Mouse (Mus musculus): Measurements from ENCODE around the gene Gpr61.

The Gpr61 gene

GRCm38 (mm10) chr3:108178756-108179715 lies 24.4 kb upstream of the Gpr61 start:
- in situ Hi-C loops (cut with MboI, MseI), result no loop called here

- in situ Hi-C loops (cut with MboI, MseI), result no loop called here
These were observed 20.2 kb upstream of the Gpr61 start for GRCm38 (mm10) chr3:108174672-108175531.

GRCm38 (mm10) chr3:108169199-108169598 lies 14.5 kb upstream of the Gpr61 start:
- in situ Hi-C loops (cut with MboI, MseI), result loop anchor here in 1 of 2 experiments (5.0 kb wide), 1 partner anchor 78 kb away; no protein-coding TSS in a partner anchor

GRCm38 (mm10) chr3:108167499-108167898 lies 12.8 kb upstream of the Gpr61 start:
- in situ Hi-C loops (cut with MboI, MseI), result loop anchor here in 1 of 2 experiments (5.0 kb wide), 1 partner anchor 80 kb away; no protein-coding TSS in a partner anchor

- in situ Hi-C loops (cut with MboI, MseI), result loop anchor here in 1 of 2 experiments (5.0 kb wide), 1 partner anchor 81 kb away; no protein-coding TSS in a partner anchor
These were observed 12.0 kb upstream of the Gpr61 start for GRCm38 (mm10) chr3:108166486-108167211.

GRCm38 (mm10) chr3:108165532-108166315 lies 11.0 kb upstream of the Gpr61 start:
- in situ Hi-C loops (cut with MboI, MseI), result loop anchor here in 1 of 2 experiments (5.0 kb wide), 1 partner anchor 82 kb away; no protein-coding TSS in a partner anchor

GRCm38 (mm10) chr3:108164807-108165206 lies 10.1 kb upstream of the Gpr61 start:
- in situ Hi-C loops (cut with MboI, MseI), result loop anchor here (5.0 kb wide), 2 partner anchors 82 to 232 kb away; no protein-coding TSS in a partner anchor

GRCm38 (mm10) chr3:108164091-108164490 lies 9.4 kb upstream of the Gpr61 start:
- in situ Hi-C loops (cut with MboI, MseI), result loop anchor here in 1 of 2 experiments (5.0 kb wide), 1 partner anchor 233 kb away; no protein-coding TSS in a partner anchor

GRCm38 (mm10) chr3:108158383-108159037 lies 3.8 kb upstream of the Gpr61 start:
- in situ Hi-C loops (cut with MboI, MseI), result loop anchor here in 1 of 2 experiments (10.0 kb wide), 1 partner anchor 214 kb away; the partner anchor contains the start of gene Gstm6

GRCm38 (mm10) chr3:108152290-108152689 lies 2.4 kb downstream of the Gpr61 start:
- in situ Hi-C loops (cut with MboI, MseI), result loop anchor here (5.0 to 10.0 kb wide), 2 partner anchors 70 to 207 kb away; partner anchors contain the start of gene Gstm6 (in 1 of the 2)

GRCm38 (mm10) chr3:108147386-108148235 lies 7.1 kb downstream of the Gpr61 start:
- in situ Hi-C loops (cut with MboI, MseI), result loop anchor here in 1 of 2 experiments (5.0 kb wide), 1 partner anchor 65 kb away; no protein-coding TSS in a partner anchor

- in situ Hi-C loops (cut with MboI, MseI), result loop anchor here in 1 of 2 experiments (5.0 kb wide), 1 partner anchor 64 kb away; no protein-coding TSS in a partner anchor
These were observed 8.0 kb downstream of the Gpr61 start for GRCm38 (mm10) chr3:108146671-108147070.

- in situ Hi-C loops (cut with MboI, MseI), result loop anchor here in 1 of 2 experiments (5.0 kb wide), 1 partner anchor 63 kb away; no protein-coding TSS in a partner anchor
These were observed 8.9 kb downstream of the Gpr61 start, which contains the start of gene Gnai3 for GRCm38 (mm10) chr3:108145534-108146445. TSS of gene Gnai3 (minus strand) at chr3:108146146.

GRCm38 (mm10) chr3:108140786-108141185 lies 13.9 kb downstream of the Gpr61 start:
- in situ Hi-C loops (cut with MboI, MseI), result no loop called here

GRCm38 (mm10) chr3:108139113-108139512 lies 15.6 kb downstream of the Gpr61 start:
- in situ Hi-C loops (cut with MboI, MseI), result no loop called here

- in situ Hi-C loops (cut with MboI, MseI), result no loop called here
These were observed 20.0 kb downstream of the Gpr61 start for GRCm38 (mm10) chr3:108134701-108135100.

- in situ Hi-C loops (cut with MboI, MseI), result no loop called here
These were observed 22.2 kb downstream of the Gpr61 start for GRCm38 (mm10) chr3:108132484-108132883.

Data from T-helper 17 cell (primary cell).